Comparison of ENCODE assay signal across 27 mouse cellular contexts in the genomic region with DNA sequence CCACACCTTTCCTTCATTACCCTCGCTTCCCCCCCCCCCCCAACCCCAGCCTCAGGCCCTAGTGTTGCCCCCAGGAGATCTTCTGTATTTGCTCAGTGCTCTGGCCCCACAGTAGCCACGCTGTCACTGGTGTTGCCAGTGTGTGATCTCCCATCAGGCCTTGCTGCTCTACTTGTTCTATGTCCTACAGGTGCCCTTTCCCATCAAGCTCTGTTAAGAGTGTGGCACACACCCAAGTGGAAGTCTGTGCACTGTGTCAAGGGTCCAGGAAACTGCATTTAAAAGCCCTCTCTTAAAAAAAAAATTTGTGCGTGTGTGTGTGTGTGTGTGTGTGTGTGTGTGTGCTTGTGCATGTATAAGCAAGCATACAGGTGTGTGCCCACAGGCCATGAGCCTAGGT. TPM values are rescaled to one million over a fixed set of nuclear protein-coding genes. Genes with fewer than 3 reads are reported as not detected.
A peak's percentile ranks its signal among the peaks of the same experiment; 100 is the strongest.
DNase-seq lines count a peak whose midpoint lies in the region; ATAC-seq and TF ChIP-seq lines count a peak whose summit lies in the region.
"Had no signal": no experiment of that assay in that cellular context is flagged by ENCODE, and none has a peak within 500 bp of the region (broad histone marks: within the 10 kb centered on the region; RNA-seq: fewer than 3 reads in every experiment).

No protein-coding gene starts in this region.

- H3K79me2 ChIP-seq in liver, adult 2 months (ENCODE audit: control insufficient read depth, insufficient read depth, low read length) = peaks cover 25% of the 10 kb centered on the region; the same call in 1 of the 2 replicates

- H3K9ac ChIP-seq in heart, embryonic 16.5 days (ENCODE audit: low read length) = no peak overlapping the region
- H3K9ac ChIP-seq in liver, adult 2 months (ENCODE audit: low read depth, low read length) = no peak overlapping the region
- H3K9ac ChIP-seq in liver, embryonic 11.5 days (ENCODE audit: low read depth, low read length) = no peak overlapping the region
- H3K9ac ChIP-seq: embryonic facial prominence, embryonic 12.5 days; forebrain, embryonic 13.5 days; liver, embryonic 12.5 days; lung, embryonic 14.5 days; stomach, embryonic 15.5 days had no signal

- peaks cover 34% of the 10 kb centered on the region for H3K4me1 ChIP-seq in heart, embryonic 16.5 days (ENCODE audit: control insufficient read depth, insufficient read depth, low read length)
- H3K4me1 ChIP-seq in liver, adult 2 months (ENCODE audit: control insufficient read depth, insufficient read depth, low read length) = peaks cover 49% of the 10 kb centered on the region
- peaks cover 29% of the 10 kb centered on the region for H3K4me1 ChIP-seq in liver, embryonic 11.5 days (replicated peaks; ENCODE audit: control insufficient read depth, insufficient read depth, low read length)

- no peaks in the 10 kb centered on the region for H3K27me3 ChIP-seq in heart, embryonic 16.5 days (ENCODE audit: control insufficient read depth, insufficient read depth, low read length)
- H3K27me3 ChIP-seq in liver, adult 2 months (ENCODE audit: control insufficient read depth, insufficient read depth, low read length) = no peaks in the 10 kb centered on the region
- H3K27me3 ChIP-seq in liver, embryonic 11.5 days (replicated peaks; ENCODE audit: control insufficient read depth, insufficient read depth, low read length) = no peaks in the 10 kb centered on the region
- H3K27me3 ChIP-seq: embryonic facial prominence, embryonic 12.5 days; forebrain, embryonic 13.5 days; liver, embryonic 12.5 days; stomach, embryonic 15.5 days had no signal

- 0 out of 2 replicates have a peak overlapping the region, but pooled peaks have one; percentile 13 for H3K4me2 ChIP-seq in heart, embryonic 16.5 days (ENCODE audit: low read depth, low read length)
- H3K4me2 ChIP-seq in liver, embryonic 11.5 days = no peak overlapping the region
- H3K4me2 ChIP-seq: embryonic facial prominence, embryonic 12.5 days; forebrain, embryonic 13.5 days; liver, embryonic 12.5 days; lung, embryonic 14.5 days; stomach, embryonic 15.5 days had no signal

- TF ChIP-seq POLR2A in liver, adult 2 months (IDR thresholded peaks at IDR 0.05; ENCODE audit: extremely low read depth, insufficient read depth, low read length) = no peak

- peak overlapping the region; percentile 57 for H3K27ac ChIP-seq in heart, embryonic 16.5 days (ENCODE audit: low read length)
- no peak overlapping the region for H3K27ac ChIP-seq in liver, adult 2 months (replicated peaks; ENCODE audit: insufficient read depth, low read depth, low read length)
- H3K27ac ChIP-seq in liver, embryonic 11.5 days (ENCODE audit: low read depth, low read length) = no peak overlapping the region
- H3K27ac ChIP-seq: embryonic facial prominence, embryonic 12.5 days; forebrain, embryonic 13.5 days; hindbrain, embryonic 10.5 days; limb, embryonic 10.5 days; liver, embryonic 12.5 days; midbrain, embryonic 10.5 days; stomach, embryonic 15.5 days had no signal

- H3K4me3 ChIP-seq in heart, embryonic 16.5 days (ENCODE audit: low read length) = no peak overlapping the region
- no peak overlapping the region for H3K4me3 ChIP-seq in liver, adult 2 months (ENCODE audit: insufficient read depth, low read depth, low read length)
- no peak overlapping the region for H3K4me3 ChIP-seq in liver, embryonic 11.5 days (ENCODE audit: low read depth, low read length)
- H3K4me3 ChIP-seq: embryonic facial prominence, embryonic 12.5 days; erythroblast, embryonic 14.5 days; forebrain, embryonic 13.5 days; hindbrain, embryonic 10.5 days; limb, embryonic 10.5 days; liver, embryonic 12.5 days; midbrain, embryonic 10.5 days; stomach, embryonic 15.5 days had no signal

- no peak for TF ChIP-seq CTCF in liver, adult 2 months (IDR thresholded peaks at IDR 0.05; ENCODE audit: low read depth, low read length)

- ATAC-seq in heart, embryonic 16.5 days (replicated peaks; ENCODE audit: extremely low read depth, insufficient read depth, low FRiP score) = no peak
- ATAC-seq in liver, embryonic 11.5 days (replicated peaks; ENCODE audit: low FRiP score) = no peak
- ATAC-seq: forebrain, embryonic 13.5 days; liver, embryonic 12.5 days had no signal

- 75% methylated on average over 3 of the region's 3 CpGs for WGBS in heart, embryonic 16.5 days
- 43% methylated on average over 2 of the region's 3 CpGs for WGBS in liver, adult 2 months
- 93% methylated on average over 2 of the region's 3 CpGs for WGBS in liver, embryonic 11.5 days

- H3K9me3 ChIP-seq in heart, embryonic 16.5 days (replicated peaks; ENCODE audit: control insufficient read depth, low read length) = no peaks in the 10 kb centered on the region
- no peaks in the 10 kb centered on the region for H3K9me3 ChIP-seq in liver, embryonic 11.5 days (ENCODE audit: control insufficient read depth, low read length)
- H3K9me3 ChIP-seq: embryonic facial prominence, embryonic 12.5 days; forebrain, embryonic 13.5 days; hindbrain, embryonic 10.5 days; limb, embryonic 10.5 days; liver, embryonic 12.5 days; midbrain, embryonic 10.5 days; stomach, embryonic 15.5 days had no signal

- DNase-seq in adrenal gland, postnatal 14 days = peak; percentile 48
- no peak for DNase-seq in adrenal gland, adult 2 months
- no peak for DNase-seq in heart, adult 11 months
- DNase-seq in liver, adult 2 months (ENCODE audit: extremely low read depth, low read depth, low spot score) = peak; percentile 46
- no peak for DNase-seq in liver, embryonic 11.5 days (ENCODE audit: low spot score)
- peak; percentile 55 for DNase-seq in kidney, postnatal 14 days
- no peak for DNase-seq in right cerebral cortex, postnatal 36 days (ENCODE audit: low spot score in 2 of 2)
- DNase-seq: adrenal gland, adult 8-10 months; cerebellum, postnatal 10 days; gastrocnemius, postnatal 25 days; layer of hippocampus, adult 9-11 months; lung, embryonic 14.5 days; right cerebral cortex, postnatal 14 days; thymus, adult 18-20 months had no signal

- H3K36me3 ChIP-seq in heart, embryonic 16.5 days (ENCODE audit: control insufficient read depth, insufficient read depth) = peaks cover 20% of the 10 kb centered on the region
- H3K36me3 ChIP-seq in liver, adult 2 months (ENCODE audit: control insufficient read depth, insufficient read depth, low read length) = no peaks in the 10 kb centered on the region; the same call in 1 of the 2 replicates
- H3K36me3 ChIP-seq in liver, embryonic 11.5 days (ENCODE audit: control insufficient read depth, insufficient read depth, low read length) = peaks cover 4% of the 10 kb centered on the region; the same call in 1 of the 2 replicates

RNA-seq across cellular contexts. Expression of a gene that starts 4.3 kb away (rescaled TPM):
- total RNA-seq in adrenal gland, postnatal 14 days (2021) = 0.82 TPM in 1 of 2 replicates, not detected in the other
- total RNA-seq in adrenal gland, adult 2 months (2021) = 1 to 10 TPM in 1 of 2 experiments, under 1 TPM in 1; 0.58 to 1.5 TPM
- polyA plus RNA-seq in adrenal gland, adult 2 months (2012; rRNA removed) = 1.7 and 4.6 TPM in 2 replicates
- 0.18 and 0.97 TPM in 2 replicates for polyA plus RNA-seq in heart, embryonic 16.5 days (2015; fragmentation: Nextera tagmentation; extraction: Ambion mirVana)
- not detected in 2 replicates for total RNA-seq in liver, adult 2 months (2014; rRNA removed)
- 0.28 TPM in 1 of 2 replicates, not detected in the other for polyA plus RNA-seq in liver, adult 2 months (2012; rRNA removed)
- polyA plus RNA-seq in liver, embryonic 11.5 days (2014; fragmentation: Nextera tagmentation; extraction: Ambion mirVana) = 0.37 TPM in 1 of 2 replicates, not detected in the other
- total RNA-seq: neutrophil, adult 5-6 weeks had no signal
- polyA plus RNA-seq: erythroblast, embryonic 14.5 days; lung, embryonic 14.5 days; midbrain, embryonic 10.5 days; spleen, adult 2 months had no signal

RNA-seq across cellular contexts. Expression of a gene that starts 4.4 kb away (rescaled TPM):
- total RNA-seq in adrenal gland, postnatal 14 days (2021) = 1,201 and 1,373 TPM in 2 replicates
- 100 to 1,000 TPM; 367 to 728 TPM for total RNA-seq in adrenal gland, adult 2 months (2021)
- polyA plus RNA-seq in adrenal gland, adult 2 months (2012; rRNA removed) = 33.7 and 44.2 TPM in 2 replicates
- polyA plus RNA-seq in heart, embryonic 16.5 days (2015; fragmentation: Nextera tagmentation; extraction: Ambion mirVana) = 803 and 831 TPM in 2 replicates
- total RNA-seq in liver, adult 2 months (2014; rRNA removed) = 473 and 572 TPM in 2 replicates
- 330 and 416 TPM in 2 replicates for polyA plus RNA-seq in liver, adult 2 months (2012; rRNA removed)
- 369 and 378 TPM in 2 replicates for polyA plus RNA-seq in liver, embryonic 11.5 days (2014; fragmentation: Nextera tagmentation; extraction: Ambion mirVana)

RNA-seq across cellular contexts. Expression of a gene that starts 7.7 kb away (rescaled TPM):
- not detected in 2 replicates for total RNA-seq in adrenal gland, postnatal 14 days (2021)
- not detected for total RNA-seq in adrenal gland, adult 2 months (2021)
- not detected in 2 replicates for polyA plus RNA-seq in adrenal gland, adult 2 months (2012; rRNA removed)
- not detected in 2 replicates for polyA plus RNA-seq in heart, embryonic 16.5 days (2015; fragmentation: Nextera tagmentation; extraction: Ambion mirVana)
- not detected in 2 replicates for total RNA-seq in liver, adult 2 months (2014; rRNA removed)
- polyA plus RNA-seq in liver, adult 2 months (2012; rRNA removed) = 0.17 TPM in 1 of 2 replicates, not detected in the other
- not detected in 2 replicates for polyA plus RNA-seq in liver, embryonic 11.5 days (2014; fragmentation: Nextera tagmentation; extraction: Ambion mirVana)
- total RNA-seq: adrenal gland, adult 8-10 months; gastrocnemius, postnatal 25 days; left cerebral cortex, adult 8-10 months; midbrain, postnatal 0 days; neutrophil, adult 5-6 weeks had no signal
- polyA plus RNA-seq: embryonic facial prominence, embryonic 12.5 days; erythroblast, embryonic 14.5 days; forebrain, embryonic 13.5 days; hindbrain, embryonic 10.5 days; limb, embryonic 10.5 days; liver, embryonic 12.5 days; lung, embryonic 14.5 days; midbrain, embryonic 10.5 days; midbrain, postnatal 0 days; stomach, embryonic 15.5 days had no signal

RNA-seq across cellular contexts. Expression of a gene that starts 11.4 kb away (rescaled TPM):
- 3.9 TPM in 1 of 2 replicates, not detected in the other for total RNA-seq in adrenal gland, postnatal 14 days (2021)
- 1 to 10 TPM in 1 of 2 experiments, under 1 TPM in 1; 0.61 to 1.2 TPM for total RNA-seq in adrenal gland, adult 2 months (2021)
- 2.1 and 2.6 TPM in 2 replicates for polyA plus RNA-seq in adrenal gland, adult 2 months (2012; rRNA removed)
- 11.6 and 20.9 TPM in 2 replicates for polyA plus RNA-seq in heart, embryonic 16.5 days (2015; fragmentation: Nextera tagmentation; extraction: Ambion mirVana)
- 0.81 and 1.1 TPM in 2 replicates for total RNA-seq in liver, adult 2 months (2014; rRNA removed)
- polyA plus RNA-seq in liver, adult 2 months (2012; rRNA removed) = 1.7 and 2.5 TPM in 2 replicates
- 3.5 and 3.8 TPM in 2 replicates for polyA plus RNA-seq in liver, embryonic 11.5 days (2014; fragmentation: Nextera tagmentation; extraction: Ambion mirVana)
- total RNA-seq: gastrocnemius, postnatal 25 days; left cerebral cortex, adult 8-10 months; midbrain, postnatal 0 days had no signal
- polyA plus RNA-seq: erythroblast, embryonic 14.5 days; forebrain, embryonic 13.5 days; hindbrain, embryonic 10.5 days; midbrain, embryonic 10.5 days had no signal

RNA-seq across cellular contexts. Expression of a gene that starts 14.7 kb away (rescaled TPM):
- total RNA-seq in adrenal gland, postnatal 14 days (2021) = 2.3 and 3.2 TPM in 2 replicates
- 1 to 10 TPM; 2.2 to 2.8 TPM for total RNA-seq in adrenal gland, adult 2 months (2021)
- polyA plus RNA-seq in adrenal gland, adult 2 months (2012; rRNA removed) = 7.9 and 10.9 TPM in 2 replicates
- polyA plus RNA-seq in heart, embryonic 16.5 days (2015; fragmentation: Nextera tagmentation; extraction: Ambion mirVana) = 3.4 and 4.2 TPM in 2 replicates
- 0.37 and 0.47 TPM in 2 replicates for total RNA-seq in liver, adult 2 months (2014; rRNA removed)
- 0.80 and 1.6 TPM in 2 replicates for polyA plus RNA-seq in liver, adult 2 months (2012; rRNA removed)
- polyA plus RNA-seq in liver, embryonic 11.5 days (2014; fragmentation: Nextera tagmentation; extraction: Ambion mirVana) = 1.1 and 1.9 TPM in 2 replicates

Comparison
In these comparisons a context has a peak if more than half of its experiments do, and no peak if none do; other contexts are left out.
1. DNase-seq: peak in adrenal gland, postnatal 14 days (single experiment), liver, adult 2 months (single experiment) and kidney, postnatal 14 days (single experiment); none in adrenal gland, adult 2 months (single experiment), heart, adult 11 months (single experiment), liver, embryonic 11.5 days (single experiment) and right cerebral cortex, postnatal 36 days (0 of 2).